Mouse (Mus musculus) frontal cortex, postnatal 14 days (tissue): ENCODE measurements around the gene Ccdc14.
"Not testable (repeated sequence)": the region's sequence is repeated elsewhere in the genome, so short reads cannot be mapped to it uniquely, and the experiment has no call there.

Experiments used
- DNase-seq, 2 experiments: peaks; one replicate each; pipeline ENCODE4 v3.0.0; 2022; ENCODE audit warnings: low spot score in 2 of 2

Gene Ccdc14

GRCm38 (mm10) chr16:34690334-34691144, at the start of gene Ccdc14:
Gene Ccdc14, plus strand, starts transcription at chr16:34690616.
- DNase-seq = peak; percentile 67 to 69

- no peak for DNase-seq
These were observed 46.7 kb upstream of the Ccdc14 start for GRCm38 (mm10) chr16:34643511-34644259.

- no peak for DNase-seq
These were observed 40.8 kb upstream of the Ccdc14 start, which contains the start of gene Ropn1 for GRCm38 (mm10) chr16:34649621-34650020. Gene Ropn1, plus strand, starts transcription at chr16:34649921.

- no peak for DNase-seq
These were observed 37.4 kb upstream of the Ccdc14 start for GRCm38 (mm10) chr16:34653023-34653422.

- peak in 1 of 2 experiments; percentile 31 for DNase-seq
These were observed 32.9 kb upstream of the Ccdc14 start for GRCm38 (mm10) chr16:34657566-34657965.

GRCm38 (mm10) chr16:34657983-34658382, 32.4 kb upstream of the Ccdc14 start:
- DNase-seq = no peak

GRCm38 (mm10) chr16:34658388-34658787, 32.0 kb upstream of the Ccdc14 start:
- DNase-seq = no peak

- no peak for DNase-seq
These were observed 25.9 kb upstream of the Ccdc14 start for GRCm38 (mm10) chr16:34664553-34664952.

GRCm38 (mm10) chr16:34667031-34667726, 23.2 kb upstream of the Ccdc14 start:
- peak; percentile 41 to 58 for DNase-seq

- no peak for DNase-seq
These were observed 22.1 kb upstream of the Ccdc14 start for GRCm38 (mm10) chr16:34668341-34668740.

- no peak for DNase-seq
These were observed 18.4 kb upstream of the Ccdc14 start for GRCm38 (mm10) chr16:34671966-34672365.

GRCm38 (mm10) chr16:34672822-34673221, 17.6 kb upstream of the Ccdc14 start:
- no peak for DNase-seq

- no peak for DNase-seq
These were observed 16.1 kb upstream of the Ccdc14 start for GRCm38 (mm10) chr16:34674365-34674764.

- no peak for DNase-seq
These were observed 8.6 kb upstream of the Ccdc14 start for GRCm38 (mm10) chr16:34681823-34682222.

GRCm38 (mm10) chr16:34689879-34690278, 537 bp upstream of the Ccdc14 start:
- DNase-seq = no peak

- DNase-seq = no peak
These were observed 740 bp downstream of the Ccdc14 start for GRCm38 (mm10) chr16:34691156-34691555.

GRCm38 (mm10) chr16:34694477-34694876, 4.1 kb downstream of the Ccdc14 start:
- no peak for DNase-seq

GRCm38 (mm10) chr16:34698721-34699120, 8.3 kb downstream of the Ccdc14 start:
- not testable (repeated sequence) for DNase-seq

GRCm38 (mm10) chr16:34700165-34700827, 9.9 kb downstream of the Ccdc14 start:
- peak; percentile 58 to 74 for DNase-seq

GRCm38 (mm10) chr16:34700828-34701216, 10.4 kb downstream of the Ccdc14 start:
- no peak for DNase-seq

- no peak for DNase-seq
These were observed 15.6 kb downstream of the Ccdc14 start for GRCm38 (mm10) chr16:34706019-34706418.

GRCm38 (mm10) chr16:34706487-34706946, 16.1 kb downstream of the Ccdc14 start:
- DNase-seq = no peak
